Mouse (Mus musculus) thymus, postnatal 36 days (tissue): Measurements from ENCODE around the gene Capzb.
A peak's percentile ranks its signal among the peaks of the same experiment; 100 is the strongest.

Experiments used
- DNase-seq, 2 experiments: peaks; one replicate each; pipeline ENCODE4 v3.0.0; 2022; ENCODE audit warnings: mixed read lengths in 2 of 2

Capzb gene

DNA sequence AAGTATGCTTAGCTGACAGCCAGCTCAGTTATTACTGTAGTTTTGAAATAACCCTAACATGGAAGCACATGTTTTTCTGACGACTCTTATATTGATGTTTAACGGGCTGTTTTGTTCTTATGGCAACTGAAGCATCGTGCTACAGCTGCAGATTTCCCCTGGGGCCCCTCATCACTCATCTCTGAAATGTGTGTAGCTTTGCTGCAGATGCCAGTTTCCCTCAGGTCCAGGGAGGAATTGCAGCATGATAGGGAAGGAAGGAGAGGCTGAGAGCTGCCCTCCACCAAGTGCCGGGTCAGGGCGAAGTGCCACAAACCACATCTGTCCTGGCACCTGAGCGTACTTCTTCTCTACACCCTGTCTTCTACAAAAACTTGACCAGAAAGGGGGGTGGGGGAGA is 47.6 kb downstream of the Capzb start:
- no peak for DNase-seq

DNA sequence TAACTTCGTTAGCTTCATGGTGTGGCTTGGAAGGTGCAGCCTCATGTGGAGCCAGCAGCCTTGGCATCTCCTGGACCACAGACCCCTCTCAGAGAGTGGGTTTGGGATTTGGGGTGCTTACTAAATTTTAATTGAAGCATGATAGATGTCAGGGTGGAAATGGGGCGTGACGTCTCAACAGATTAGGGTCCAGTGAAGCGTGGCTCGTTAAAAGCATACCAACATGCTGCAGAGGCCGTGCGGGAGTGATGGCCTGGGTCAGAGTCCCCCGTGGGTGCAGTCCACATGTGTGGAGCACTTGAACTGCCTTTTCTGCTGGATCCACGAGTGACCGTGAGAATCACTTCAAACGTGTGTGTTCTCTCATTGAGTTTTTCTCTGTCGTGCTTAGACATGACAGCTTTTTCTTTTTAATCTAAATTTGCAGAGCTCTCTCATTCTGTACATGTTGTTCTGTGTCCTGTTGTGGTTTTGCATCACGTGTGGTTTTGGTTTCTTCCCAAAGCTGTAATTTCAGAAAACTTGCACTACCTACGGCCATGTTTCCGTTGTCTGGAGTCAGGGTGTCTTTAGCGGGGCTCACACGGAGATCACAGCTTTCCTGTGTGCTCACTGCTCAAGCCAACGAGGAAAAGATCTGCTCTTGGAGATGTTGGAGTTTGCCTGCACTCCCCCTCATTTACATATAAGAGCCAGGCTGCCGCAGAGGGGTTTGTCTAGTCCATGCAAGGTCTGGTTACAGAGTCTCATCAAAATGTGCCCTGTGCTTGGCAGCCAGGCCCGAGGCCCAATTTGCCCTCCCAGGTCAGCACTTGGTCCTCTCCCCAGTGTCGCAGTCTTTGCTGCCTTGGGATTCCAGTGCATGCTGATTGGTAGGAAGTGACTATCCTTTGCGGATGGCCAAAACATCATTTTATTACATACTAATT is 49.2 kb downstream of the Capzb start:
- peak; percentile 22 to 24 for DNase-seq

DNA sequence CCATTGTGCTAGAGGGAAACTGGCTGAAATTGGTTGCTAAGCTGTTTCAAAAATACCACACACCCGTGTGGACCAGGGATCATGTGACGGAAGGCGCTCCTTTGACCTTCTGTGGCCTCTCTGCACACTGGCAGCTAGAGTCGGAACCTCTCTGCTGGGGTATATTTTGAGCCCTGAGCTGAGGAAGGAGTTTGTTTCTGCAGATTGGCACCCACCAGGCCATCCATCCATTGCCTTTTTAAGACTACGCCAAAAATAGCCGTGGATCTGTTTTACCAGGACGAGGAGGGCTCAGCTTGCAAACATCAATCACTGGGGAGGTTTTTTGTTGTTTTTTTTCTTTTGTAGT is 49.9 kb downstream of the Capzb start:
- no peak for DNase-seq

DNA sequence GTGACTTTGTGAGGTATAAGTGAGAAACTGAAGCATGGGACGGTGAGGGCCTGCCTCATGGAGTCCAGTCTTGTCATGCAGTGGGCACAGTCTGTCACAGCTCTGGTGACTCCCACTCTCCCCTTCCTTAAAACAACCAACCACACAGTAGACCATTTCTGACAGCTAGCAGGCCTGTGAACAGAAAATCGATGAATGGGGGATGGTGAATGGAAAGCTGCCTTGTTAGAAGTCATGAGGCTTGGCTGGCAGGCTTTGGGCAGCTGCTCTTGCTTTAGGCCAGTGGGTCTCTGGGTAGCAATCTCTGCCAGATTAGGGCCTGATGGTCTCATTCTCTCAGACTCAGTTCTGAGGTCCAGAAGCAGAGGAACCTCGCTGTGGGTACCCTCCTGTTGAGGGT is 51.5 kb downstream of the Capzb start:
- no peak for DNase-seq

DNA sequence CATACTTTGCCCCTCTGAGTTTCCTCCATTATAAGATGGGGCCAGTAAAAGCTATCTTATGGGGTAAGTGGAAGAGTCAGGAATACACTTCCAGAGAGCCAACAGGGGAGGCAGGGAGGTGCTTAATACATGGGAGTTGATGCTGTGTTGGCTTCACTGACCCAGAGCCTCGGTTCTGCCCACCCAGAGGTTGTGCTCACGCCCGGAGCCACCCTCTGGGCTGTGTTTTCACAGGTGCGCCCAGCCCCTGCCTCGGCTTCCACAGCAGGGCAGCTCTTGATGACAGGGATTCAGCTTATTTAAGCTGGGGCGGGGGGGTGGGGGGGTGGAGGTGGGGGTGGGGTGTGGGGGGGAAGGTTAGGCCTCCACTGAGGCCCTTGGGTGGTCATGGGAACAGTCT is 52.1 kb downstream of the Capzb start:
- no peak for DNase-seq

DNA sequence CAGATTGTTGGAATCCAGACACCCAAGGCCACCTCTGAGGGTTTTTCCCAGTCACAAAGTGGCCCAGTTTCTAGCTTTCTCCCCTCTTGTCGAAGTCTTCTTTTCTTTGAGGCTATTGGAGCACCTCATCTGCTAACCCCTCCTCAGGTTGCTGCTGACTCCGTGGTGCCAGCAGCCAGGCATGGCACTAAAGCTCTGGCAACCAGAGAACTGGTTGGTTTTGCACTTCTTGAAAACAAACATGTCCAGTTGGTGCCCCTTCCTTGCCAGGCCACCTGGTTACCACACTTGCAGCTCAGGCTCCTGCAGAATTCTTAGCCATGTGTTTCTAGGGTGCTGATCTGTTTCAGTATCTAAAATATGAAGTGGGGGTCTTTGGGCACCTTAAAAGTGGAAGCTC is 52.8 kb downstream of the Capzb start:
- DNase-seq, result no peak

DNA sequence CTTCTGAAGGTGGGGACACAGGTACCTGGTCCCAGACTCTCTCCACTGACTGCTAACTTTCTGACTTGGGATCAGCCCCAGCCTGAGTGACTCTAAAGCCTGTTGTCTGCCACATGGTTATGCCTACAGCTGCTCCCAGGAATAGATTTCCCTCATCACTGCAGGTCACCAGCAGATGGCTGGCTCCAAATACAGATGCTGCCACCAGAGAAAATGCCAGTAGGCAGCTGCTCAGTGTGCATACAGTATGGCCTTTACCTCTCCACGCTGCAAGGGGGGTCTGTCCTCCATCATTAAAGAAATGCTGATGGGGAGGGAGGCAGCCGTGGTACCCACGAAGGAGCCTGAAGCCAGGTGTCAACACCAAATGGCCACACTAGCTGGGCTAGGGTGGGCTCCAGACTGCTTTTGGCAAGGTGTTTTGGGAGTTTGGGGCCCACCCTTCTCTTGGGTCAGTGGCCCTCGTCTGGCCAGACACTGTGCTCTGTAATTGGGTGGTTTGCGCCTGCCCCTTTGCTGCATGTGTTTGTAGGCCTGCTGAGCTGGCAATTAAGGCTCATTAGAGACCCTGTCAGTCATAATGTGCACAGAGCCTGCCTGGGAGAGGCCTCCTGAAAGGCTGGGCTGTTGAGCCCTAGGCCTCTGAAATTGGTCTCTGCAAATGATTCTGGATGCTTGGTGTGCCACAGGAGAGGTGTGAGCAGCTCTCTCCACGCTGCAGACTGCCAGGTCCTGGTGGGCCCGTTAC is 53.6 kb downstream of the Capzb start:
- no peak for DNase-seq

DNA sequence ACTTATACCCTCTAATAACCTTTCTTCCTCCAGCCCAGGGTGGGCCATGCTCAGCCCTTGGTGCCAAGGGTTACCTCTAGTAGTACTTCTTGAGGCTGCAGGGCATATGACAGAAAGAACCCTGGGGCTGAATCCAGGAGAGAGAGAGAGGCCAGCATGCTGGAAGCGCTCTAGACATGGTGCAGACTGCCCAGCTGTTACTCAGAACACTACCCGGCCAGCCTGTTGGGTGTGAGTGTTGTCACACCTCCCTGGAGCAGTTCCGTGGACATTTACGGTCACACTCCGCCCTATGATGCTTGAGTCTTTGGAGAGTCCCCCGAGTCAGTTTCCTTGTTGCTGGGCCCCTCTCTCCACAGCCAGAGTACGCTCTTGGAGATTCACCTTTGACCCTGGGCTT is 55.3 kb downstream of the Capzb start:
- DNase-seq, result no peak

DNA sequence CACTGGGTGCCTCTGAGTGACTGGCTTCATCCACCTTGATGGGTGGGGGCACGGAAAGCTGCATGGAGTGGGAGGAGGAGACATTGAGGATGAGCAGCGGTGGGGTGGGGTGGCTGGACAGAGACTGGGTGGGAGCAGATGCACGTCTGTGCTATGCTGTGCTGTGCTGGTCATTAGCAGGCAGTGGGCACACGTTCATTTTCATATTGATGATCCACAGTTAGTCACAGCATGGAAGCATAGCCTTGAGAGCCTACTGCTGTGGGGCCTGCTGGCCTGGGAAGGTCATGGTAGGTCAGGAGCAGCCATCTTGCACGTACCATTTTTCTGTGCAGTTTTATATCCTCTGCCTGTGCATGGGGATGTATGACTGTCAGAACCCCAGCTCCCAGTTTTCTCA is 56.0 kb downstream of the Capzb start:
- no peak for DNase-seq

DNA sequence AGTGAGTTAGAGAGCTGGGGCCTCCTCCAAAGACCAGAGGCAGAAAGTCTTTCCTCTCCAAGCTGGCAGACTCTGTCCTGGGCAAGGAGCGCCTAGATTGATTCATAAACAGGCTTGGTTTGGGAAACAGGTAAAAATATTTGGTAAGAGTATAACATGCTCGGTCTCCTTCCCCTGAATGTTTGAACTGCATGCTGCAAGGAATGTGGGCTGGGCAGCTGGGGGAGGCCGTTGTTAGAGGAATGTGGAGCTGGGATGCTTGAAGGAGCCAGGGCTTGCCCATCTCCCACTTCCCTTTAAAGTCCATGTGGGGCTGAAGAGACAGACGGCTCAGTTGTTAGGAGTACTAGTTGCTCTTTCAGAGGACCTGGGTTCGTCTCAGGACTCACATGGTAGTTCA is 57.3 kb downstream of the Capzb start:
- DNase-seq, result no peak

DNA sequence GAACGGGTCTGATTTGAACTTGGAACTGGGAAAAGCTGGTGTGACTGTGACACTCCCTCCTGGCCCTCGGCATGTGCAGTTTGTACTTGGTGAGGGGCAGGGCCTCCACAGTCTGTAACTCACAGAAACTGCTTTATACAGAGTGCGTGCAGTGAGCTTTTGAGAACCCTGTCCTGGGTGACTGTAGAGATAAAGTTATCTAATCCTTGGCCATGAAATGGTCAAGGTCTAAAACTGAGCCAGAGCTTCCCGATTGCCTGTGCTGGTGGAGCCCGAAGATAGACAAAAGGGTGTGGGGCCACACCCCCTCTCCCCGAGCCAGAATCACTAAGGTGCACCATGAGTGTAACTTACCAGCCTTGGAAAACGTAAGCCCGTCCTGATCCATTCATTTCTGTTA is 58.2 kb downstream of the Capzb start:
- no peak for DNase-seq

DNA sequence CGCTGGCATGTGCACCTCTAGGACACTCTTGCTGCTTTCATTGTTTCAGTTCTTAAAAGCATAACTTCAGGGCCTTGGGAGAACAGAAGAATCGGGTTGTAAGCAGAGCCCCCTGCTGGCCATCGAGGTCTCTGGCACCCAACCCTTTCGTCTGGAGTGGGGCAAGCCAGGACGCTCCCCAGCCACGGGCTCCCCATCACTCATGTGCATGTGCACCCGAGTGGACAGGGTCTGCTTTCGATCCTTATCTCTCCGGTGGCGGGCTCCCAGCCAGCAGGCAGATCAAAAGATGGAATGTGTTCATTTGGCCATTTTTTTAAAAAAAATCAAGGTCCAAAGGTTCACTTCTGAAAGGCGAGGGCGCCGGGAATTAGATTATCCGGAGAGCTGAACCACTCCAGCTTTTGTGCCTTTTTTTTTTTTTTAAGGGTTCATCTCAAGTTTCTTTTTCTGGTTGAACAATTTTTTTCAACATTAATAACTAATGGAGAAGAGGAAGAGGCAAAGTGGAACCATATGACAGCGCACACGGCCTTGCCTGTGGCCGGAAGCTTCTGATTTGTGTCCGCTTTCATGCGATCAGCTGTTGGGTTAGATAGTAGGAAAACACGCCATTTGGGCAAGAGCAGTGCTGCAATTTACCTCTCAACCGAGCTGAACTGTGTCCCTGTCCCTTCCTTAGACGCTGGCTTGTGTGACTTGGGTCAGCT is 59.5 kb downstream of the Capzb start:
- DNase-seq, result peak; percentile 70 to 73

DNA sequence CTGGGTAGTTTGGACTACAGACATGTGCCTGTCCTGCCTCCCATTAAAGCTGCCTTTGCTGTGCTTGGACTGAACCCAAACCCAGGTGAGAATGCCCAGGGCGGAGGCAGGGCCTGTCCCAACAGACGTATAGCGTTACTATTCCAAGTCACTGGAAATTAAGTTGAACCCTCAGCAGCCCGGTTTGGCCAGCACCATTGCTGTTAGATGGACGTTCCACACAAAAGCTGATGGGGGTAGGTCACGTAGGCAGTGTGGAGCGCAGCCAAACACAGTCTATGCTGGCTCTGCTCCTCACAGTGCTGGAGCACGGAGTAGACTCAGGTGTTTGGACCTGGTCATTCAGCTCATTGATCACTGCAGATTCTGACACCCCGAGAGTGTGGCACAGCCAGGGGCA is 60.5 kb downstream of the Capzb start:
- no peak for DNase-seq

DNA sequence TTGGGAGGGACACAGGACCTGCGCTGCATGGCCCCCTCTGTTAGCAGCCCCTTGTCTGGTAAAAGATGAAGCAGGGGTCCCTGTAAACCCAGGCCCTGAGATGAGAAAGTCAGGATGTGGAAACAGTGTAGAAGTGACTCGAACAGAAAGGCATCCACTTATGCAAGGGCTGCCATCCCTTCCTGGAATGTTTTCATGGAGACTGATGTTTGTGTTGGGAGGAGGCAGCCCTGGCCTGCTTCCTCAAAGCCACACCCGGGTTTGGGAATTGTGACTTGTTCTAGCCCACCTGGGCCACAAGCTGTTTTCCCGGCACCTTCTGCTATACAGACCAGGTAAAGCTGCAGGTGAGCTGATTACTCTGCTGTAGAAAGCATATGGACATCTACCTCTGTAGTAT is 63.4 kb downstream of the Capzb start:
- DNase-seq, result no peak

DNA sequence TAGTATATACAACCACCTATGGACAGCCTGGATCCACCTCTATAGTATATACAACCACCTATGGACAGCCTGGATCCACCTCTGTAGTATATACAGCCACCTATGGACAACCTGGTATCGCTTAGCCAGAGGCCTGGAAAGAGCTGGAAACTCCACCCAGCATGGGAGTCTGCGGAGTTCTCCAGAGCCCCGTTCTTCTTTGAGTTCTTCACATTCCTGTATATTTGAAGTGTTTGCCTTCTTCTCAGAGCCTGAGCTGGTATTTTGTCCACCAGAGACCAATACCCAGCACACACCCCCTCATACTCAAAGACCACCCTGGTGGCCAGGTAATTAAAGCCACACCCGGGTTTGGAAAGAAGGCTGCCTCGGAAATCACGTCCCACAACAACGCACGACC is 64.0 kb downstream of the Capzb start:
- DNase-seq, result no peak

DNA sequence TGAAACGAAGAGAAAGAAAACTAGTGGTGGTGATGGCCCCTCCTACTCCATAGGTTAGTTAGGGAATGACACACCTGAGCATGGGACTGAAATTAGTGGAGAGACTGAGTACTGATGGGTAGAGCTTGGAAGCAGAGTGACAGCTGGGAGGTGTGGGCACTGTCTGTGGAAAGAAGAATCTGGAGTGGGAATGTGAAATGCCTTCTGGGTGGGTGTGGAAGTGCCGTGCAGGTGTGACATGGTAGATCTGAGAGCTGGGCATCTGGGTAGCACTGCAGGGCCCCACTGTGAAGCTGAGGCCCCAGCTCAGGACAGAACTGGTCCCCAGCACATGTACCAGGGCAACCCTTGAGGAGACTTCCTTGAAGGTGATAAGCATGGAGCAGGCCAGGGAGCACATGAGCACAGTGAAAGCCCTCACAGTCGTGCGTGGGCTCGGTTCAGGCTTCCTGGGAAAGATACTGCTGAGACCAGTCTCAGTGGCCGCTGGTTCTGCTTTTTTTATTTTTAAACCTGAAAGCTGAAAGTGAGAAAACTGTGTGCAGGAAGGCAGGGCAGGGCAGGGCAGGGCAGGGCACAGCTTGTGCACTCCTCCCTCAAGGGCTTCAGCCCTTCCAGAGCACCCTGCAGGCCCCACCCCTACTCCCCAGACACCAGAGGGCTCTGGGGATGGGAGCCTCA is 66.1 kb downstream of the Capzb start:
- DNase-seq, result no peak

DNA sequence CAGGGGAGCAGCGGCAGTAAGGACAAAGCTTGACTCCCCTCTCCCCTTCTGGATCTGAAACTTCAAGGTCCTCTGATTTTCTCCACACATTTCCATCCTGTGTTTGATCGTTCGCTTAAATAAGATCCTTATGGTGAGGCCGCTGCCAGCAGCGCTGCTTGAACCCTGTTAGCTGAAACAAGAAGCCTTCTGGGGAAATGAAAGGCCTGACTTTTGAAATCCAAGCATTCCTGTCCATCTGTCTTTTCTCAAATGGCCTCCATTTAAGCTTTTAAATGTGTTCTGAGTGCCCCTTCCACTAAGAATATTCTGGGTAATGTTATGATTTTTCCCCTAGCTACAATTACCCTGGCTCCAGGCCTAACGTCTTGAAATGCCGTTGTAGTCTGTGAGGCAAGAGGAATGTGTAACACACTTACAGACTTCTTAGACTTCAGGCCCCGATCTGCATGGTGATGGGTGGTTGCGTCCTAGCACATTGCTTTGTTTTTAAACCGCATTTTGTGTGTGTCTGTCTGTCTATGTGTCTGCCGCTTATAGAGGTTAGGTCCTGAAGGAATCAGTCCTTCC is 66.7 kb downstream of the Capzb start:
- no peak for DNase-seq

DNA sequence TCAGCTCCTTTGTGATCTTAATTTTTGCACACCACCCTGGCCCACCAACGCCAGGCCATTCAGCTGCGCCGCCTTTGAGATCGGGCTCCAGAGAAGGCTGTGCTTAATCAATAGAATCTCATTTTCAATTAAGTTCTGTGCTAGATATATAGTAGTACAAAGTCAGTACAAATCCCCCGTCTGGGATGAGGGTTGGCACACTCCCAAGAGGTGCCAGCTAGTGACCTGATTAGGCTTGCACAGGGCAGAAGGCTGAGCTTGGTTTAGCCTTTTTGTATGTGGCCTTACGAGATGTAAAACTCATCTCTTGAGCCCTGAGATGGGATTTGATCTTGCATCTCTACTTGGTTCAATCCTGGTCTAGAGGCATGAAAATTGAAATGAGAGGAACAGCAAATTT is 70.3 kb downstream of the Capzb start:
- no peak for DNase-seq

DNA sequence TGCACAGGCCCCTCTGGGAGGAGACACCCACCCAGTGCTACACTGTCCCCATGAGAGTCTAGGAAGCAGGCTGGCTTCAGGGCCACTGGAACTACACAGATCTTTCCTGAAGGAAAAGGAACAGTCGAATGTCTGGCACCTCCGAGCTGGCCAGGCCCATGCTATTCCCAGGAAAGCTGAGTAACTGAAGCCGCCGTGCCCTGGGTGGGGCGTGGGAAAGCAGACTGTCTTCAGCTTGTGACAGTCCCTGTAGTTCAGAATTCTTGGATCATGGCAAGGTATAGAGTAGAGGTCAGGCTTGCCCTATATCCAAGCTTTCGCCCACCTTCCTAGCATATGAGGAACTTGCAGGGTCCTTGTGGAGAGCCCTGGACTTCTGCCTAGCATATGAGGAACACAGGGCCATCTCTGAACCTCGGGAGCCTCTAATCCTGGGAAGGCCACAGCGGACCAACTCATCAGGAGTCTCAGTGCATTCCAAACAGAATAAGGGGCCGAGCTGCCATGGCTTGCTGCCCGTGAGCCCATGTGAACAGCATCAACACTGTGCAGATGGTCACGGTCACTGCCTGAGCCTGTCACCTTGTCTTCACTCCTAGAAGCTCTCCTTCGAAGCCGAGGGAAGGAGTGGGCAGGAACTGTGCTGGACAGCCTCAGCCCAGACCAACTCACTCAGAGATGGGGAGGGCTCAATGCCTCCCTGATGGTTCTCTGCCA is 73.2 kb downstream of the Capzb start:
- DNase-seq, result no peak

DNA sequence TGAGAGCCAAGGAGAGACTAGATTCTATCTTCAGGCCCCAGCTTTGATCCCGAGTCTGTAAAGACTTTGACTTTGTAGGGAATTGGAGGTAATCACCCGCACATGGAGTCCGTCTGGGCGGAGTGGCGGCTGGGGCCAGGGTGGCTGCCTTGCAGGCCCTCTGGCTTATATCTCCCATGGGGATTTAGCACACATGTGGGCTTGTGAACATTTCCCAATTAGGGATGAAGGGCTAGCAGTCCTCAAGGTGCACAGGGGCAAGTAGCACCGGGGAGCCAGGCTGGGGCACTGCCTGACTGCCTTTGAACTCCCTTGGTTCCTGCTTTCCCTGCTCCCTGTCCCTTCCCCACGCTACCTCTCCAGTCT is 73.8 kb downstream of the Capzb start:
- DNase-seq, result no peak

DNA sequence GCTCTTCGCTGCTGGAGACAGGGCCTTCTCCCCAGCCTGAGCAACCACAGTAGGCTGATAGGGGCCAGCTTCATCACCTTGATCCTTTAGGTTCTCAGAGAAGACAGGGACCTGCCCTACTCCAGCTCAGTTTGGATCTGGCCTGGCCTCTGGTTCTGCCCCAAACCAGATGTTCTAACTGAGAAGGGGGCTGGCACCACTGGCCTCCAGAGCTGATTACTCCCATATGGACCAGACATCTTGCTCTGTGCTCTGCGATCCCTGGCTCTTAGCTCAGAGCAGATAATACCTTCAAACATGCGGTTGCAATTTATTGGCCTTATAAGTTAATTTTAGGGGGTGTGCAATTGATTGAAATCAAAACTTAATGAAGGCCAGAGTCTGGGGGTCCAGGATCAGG is 74.6 kb downstream of the Capzb start:
- DNase-seq, result no peak

DNA sequence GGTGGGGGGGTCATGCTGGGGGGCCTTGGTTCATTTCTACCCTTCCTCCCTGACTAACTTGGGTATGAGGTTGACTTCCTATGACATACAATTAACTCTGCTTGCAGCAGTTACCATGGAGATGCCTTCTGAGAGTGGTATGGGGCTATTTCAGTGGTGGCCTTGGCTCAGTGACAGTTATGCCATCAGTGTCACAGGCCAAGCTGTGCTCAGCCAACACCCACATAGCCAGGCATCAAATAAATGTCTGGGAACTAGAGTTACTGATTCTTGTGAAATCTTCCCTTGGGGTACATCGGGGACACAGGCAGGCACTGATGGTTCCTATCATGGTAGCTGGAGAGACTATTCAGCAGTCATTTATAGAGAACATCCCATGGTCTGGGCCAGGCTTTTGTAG is 75.5 kb downstream of the Capzb start:
- no peak for DNase-seq
